ENCODE assay signal across 9 mouse cellular contexts in the genomic region with DNA sequence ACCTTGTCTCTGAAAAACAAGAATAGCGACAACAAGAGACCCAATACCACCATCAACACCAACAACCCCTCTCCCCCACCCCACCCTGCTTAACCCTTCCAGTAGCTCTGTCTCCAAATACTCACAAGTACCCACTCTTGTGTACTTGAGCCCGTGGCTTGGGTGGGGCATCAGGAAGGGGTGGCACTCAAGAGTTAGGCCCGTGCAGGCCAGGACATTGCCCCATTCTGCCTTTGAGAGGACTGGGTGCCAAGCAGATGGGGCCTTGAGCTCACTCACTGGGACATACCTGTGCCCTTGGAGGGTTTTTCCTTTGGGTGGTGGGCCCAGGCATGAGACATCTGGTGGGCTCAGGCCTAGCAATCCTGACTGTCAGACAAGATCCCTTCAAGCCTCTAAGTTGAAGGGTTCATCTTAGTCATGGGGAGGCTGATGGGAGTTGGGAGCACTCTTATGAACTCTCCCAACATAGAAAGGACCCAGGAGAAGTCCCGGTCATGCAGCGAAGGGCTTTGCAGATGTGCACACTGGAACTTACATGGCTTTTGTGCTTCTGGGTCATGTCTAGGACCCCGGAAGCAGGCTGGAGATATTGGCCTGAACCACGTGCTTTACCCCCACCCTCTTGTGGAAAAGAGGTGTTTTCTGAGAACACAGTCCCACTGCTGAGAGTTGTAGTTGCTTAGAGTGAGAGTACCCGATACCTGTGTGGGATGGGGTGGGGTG. TPM values are rescaled to one million over a fixed set of nuclear protein-coding genes. Genes with fewer than 3 reads are reported as not detected.
DNase-seq lines count a peak whose midpoint lies in the region; ATAC-seq and TF ChIP-seq lines count a peak whose summit lies in the region.
"Had no signal": no experiment of that assay in that cellular context is flagged by ENCODE, and none has a peak within 500 bp of the region (broad histone marks: within the 10 kb centered on the region; RNA-seq: fewer than 3 reads in every experiment).

No protein-coding gene starts in this region.

- 68% methylated on average over 8 of the region's 8 CpGs for WGBS in heart, embryonic 14.5 days
- 80% methylated on average over 8 of the region's 8 CpGs for WGBS in embryonic facial prominence, embryonic 13.5 days
- WGBS in intestine, postnatal 0 days = 66% methylated on average over 8 of the region's 8 CpGs
- WGBS in midbrain, embryonic 15.5 days = 62% methylated on average over 8 of the region's 8 CpGs

- H3K9ac ChIP-seq in heart, embryonic 14.5 days (ENCODE audit: low read length) = peak overlapping the region; percentile 98
- peak overlapping the region; percentile 61 for H3K9ac ChIP-seq in embryonic facial prominence, embryonic 13.5 days
- 0 out of 2 replicates have a peak overlapping the region, but pooled peaks have one; percentile 8 for H3K9ac ChIP-seq in intestine, postnatal 0 days (ENCODE audit: low read depth, low read length)
- peak overlapping the region; percentile 15 for H3K9ac ChIP-seq in midbrain, embryonic 15.5 days

- peak overlapping the region in 1 of 2 experiments; percentile 100; a peak in 3 of 4 replicates for H3K27ac ChIP-seq in heart, embryonic 14.5 days (replicated peaks in 1 of 2; ENCODE audit: control insufficient read depth in 1 of 2, insufficient read depth in 1 of 2, low read depth in 2 of 2, low read length in 2 of 2)
- no peak overlapping the region for H3K27ac ChIP-seq in embryonic facial prominence, embryonic 13.5 days
- H3K27ac ChIP-seq in intestine, postnatal 0 days (ENCODE audit: low read depth, low read length) = 0 out of 2 replicates have a peak overlapping the region, but pooled peaks have one; percentile 23
- peak overlapping the region; percentile 82 for H3K27ac ChIP-seq in midbrain, embryonic 15.5 days

- no peaks in the 10 kb centered on the region for H3K27me3 ChIP-seq in heart, embryonic 14.5 days (ENCODE audit: control insufficient read depth, insufficient read depth, low read length)
- no peaks in the 10 kb centered on the region for H3K27me3 ChIP-seq in embryonic facial prominence, embryonic 13.5 days
- no peaks in the 10 kb centered on the region for H3K27me3 ChIP-seq in intestine, postnatal 0 days (replicated peaks; ENCODE audit: control insufficient read depth, insufficient read depth, low read length)
- no peaks in the 10 kb centered on the region for H3K27me3 ChIP-seq in midbrain, embryonic 15.5 days (replicated peaks)

- DNase-seq in heart, postnatal 25 days (ENCODE audit: low spot score) = no peak
- no peak for DNase-seq in ovary, postnatal 36 days (ENCODE audit: low spot score)
- DNase-seq in thymus, postnatal 25 days = no peak
- DNase-seq in right cerebral cortex, postnatal 4 days = no peak
- DNase-seq: embryo, embryonic 11 days had no signal

- H3K36me3 ChIP-seq in heart, embryonic 14.5 days (ENCODE audit: control insufficient read depth, insufficient read depth, low read length) = peaks cover 56% of the 10 kb centered on the region
- peaks cover 60% of the 10 kb centered on the region for H3K36me3 ChIP-seq in embryonic facial prominence, embryonic 13.5 days
- H3K36me3 ChIP-seq in intestine, postnatal 0 days (ENCODE audit: control insufficient read depth, insufficient read depth) = peaks cover 27% of the 10 kb centered on the region; the same call in 1 of the 2 replicates
- no peaks in the 10 kb centered on the region for H3K36me3 ChIP-seq in midbrain, embryonic 15.5 days (replicated peaks)

- H3K4me3 ChIP-seq in heart, embryonic 14.5 days (ENCODE audit: control insufficient read depth in 1 of 2, insufficient read depth in 1 of 2, low read depth in 1 of 2, low read length in 2 of 2) = peak overlapping the region in 1 of 2 experiments; percentile 97; a peak in 2 of 4 replicates
- H3K4me3 ChIP-seq in embryonic facial prominence, embryonic 13.5 days = peak overlapping the region; percentile 6; the same call in 1 of the 2 replicates
- peak overlapping the region; percentile 91; the same call in 1 of the 2 replicates for H3K4me3 ChIP-seq in intestine, postnatal 0 days (ENCODE audit: low read depth, low read length)
- peak overlapping the region; percentile 93 for H3K4me3 ChIP-seq in midbrain, embryonic 15.5 days

- H3K9me3 ChIP-seq in heart, embryonic 14.5 days (ENCODE audit: control insufficient read depth, low read length) = no peaks in the 10 kb centered on the region
- H3K9me3 ChIP-seq in embryonic facial prominence, embryonic 13.5 days = no peaks in the 10 kb centered on the region
- H3K9me3 ChIP-seq in intestine, postnatal 0 days (ENCODE audit: control insufficient read depth) = no peaks in the 10 kb centered on the region
- no peaks in the 10 kb centered on the region for H3K9me3 ChIP-seq in midbrain, embryonic 15.5 days

- intact Hi-C loops in heart, postnatal 25 days (cut with DNase I) = loop anchor here (1.0 kb wide), 1 partner anchor 16 kb away; no protein-coding TSS in a partner anchor

- H3K4me2 ChIP-seq in heart, embryonic 14.5 days (ENCODE audit: low read length) = peak overlapping the region; percentile 92
- peak overlapping the region; percentile 98 for H3K4me2 ChIP-seq in embryonic facial prominence, embryonic 13.5 days
- peak overlapping the region; percentile 85 for H3K4me2 ChIP-seq in intestine, postnatal 0 days (replicated peaks; ENCODE audit: low read depth)
- H3K4me2 ChIP-seq in midbrain, embryonic 15.5 days = peak overlapping the region; percentile 72

- ATAC-seq in heart, embryonic 14.5 days (ENCODE audit: insufficient number of reproducible peaks, insufficient read depth, low FRiP score, low read depth) = no peak
- no peak for ATAC-seq in embryonic facial prominence, embryonic 13.5 days (ENCODE audit: insufficient number of reproducible peaks, insufficient read depth, low FRiP score, low TSS enrichment, low read depth)
- no peak for ATAC-seq in intestine, postnatal 0 days
- ATAC-seq in midbrain, embryonic 15.5 days (replicated peaks) = no peak

- no peak for TF ChIP-seq CTCF in intestine, postnatal 0 days (IDR thresholded peaks at IDR 0.05; ENCODE audit: low read depth)

- H3K4me1 ChIP-seq in heart, embryonic 14.5 days (ENCODE audit: control insufficient read depth in 2 of 2, insufficient read depth in 2 of 2, low read length in 2 of 2) = peaks cover 44 to 65% of the 10 kb centered on the region in 2 experiments
- H3K4me1 ChIP-seq in embryonic facial prominence, embryonic 13.5 days = peaks cover 76% of the 10 kb centered on the region
- H3K4me1 ChIP-seq in intestine, postnatal 0 days (replicated peaks; ENCODE audit: control insufficient read depth, insufficient read depth, low read length) = peaks cover 29% of the 10 kb centered on the region; the same call in 1 of the 2 replicates
- H3K4me1 ChIP-seq in midbrain, embryonic 15.5 days = peaks cover 67% of the 10 kb centered on the region

RNA-seq across cellular contexts. Expression of gene Trim8, which starts 4.3 kb away (rescaled TPM):
- 23.4 TPM in 2 replicates for polyA plus RNA-seq in heart, embryonic 14.5 days (2014; fragmentation: Nextera tagmentation; extraction: Ambion mirVana)
- total RNA-seq in heart, postnatal 25 days (2021) = 10 to 100 TPM; 37.3 to 40.6 TPM
- 16.7 and 17.6 TPM in 2 replicates for polyA plus RNA-seq in embryonic facial prominence, embryonic 13.5 days (2015; fragmentation: Nextera tagmentation; extraction: Ambion mirVana)
- polyA plus RNA-seq in intestine, postnatal 0 days (2015; fragmentation: Nextera tagmentation; extraction: Ambion mirVana) = 16.7 and 17.1 TPM in 2 replicates
- polyA plus RNA-seq in midbrain, embryonic 15.5 days (2015; fragmentation: Nextera tagmentation; extraction: Ambion mirVana) = 29.9 and 30.5 TPM in 2 replicates

Comparison
In these comparisons a context has a peak if more than half of its experiments do, and no peak if none do; other contexts are left out.
1. H3K9ac ChIP-seq: peak in every context shown above with its lines; median percentile 98 in heart, embryonic 14.5 days; 61 in embryonic facial prominence, embryonic 13.5 days; 15 in midbrain, embryonic 15.5 days; 8 in intestine, postnatal 0 days.